Mouse (Mus musculus): ENCODE results near the gene Atf7.

Gene Atf7

DNA sequence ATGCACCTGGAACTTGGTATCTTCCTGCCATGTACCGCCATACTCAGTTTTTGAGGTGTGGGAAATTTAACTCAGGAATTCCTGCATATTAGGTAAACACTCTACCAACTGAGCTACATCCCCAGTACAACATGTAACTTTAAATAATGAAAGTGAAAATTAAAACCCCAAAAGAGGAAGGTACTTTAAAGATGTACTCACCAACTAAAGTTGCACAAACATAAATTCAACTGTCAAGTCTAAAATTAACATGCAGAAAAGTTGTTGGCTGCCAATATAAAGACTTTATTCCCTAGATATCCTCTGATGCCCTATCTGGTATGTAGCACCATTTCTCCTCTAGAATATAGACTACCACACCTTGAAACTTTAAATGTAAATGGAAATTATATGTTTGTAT, 7.6 kb downstream of the Atf7 start:
- DNase-seq, result no peak

DNA sequence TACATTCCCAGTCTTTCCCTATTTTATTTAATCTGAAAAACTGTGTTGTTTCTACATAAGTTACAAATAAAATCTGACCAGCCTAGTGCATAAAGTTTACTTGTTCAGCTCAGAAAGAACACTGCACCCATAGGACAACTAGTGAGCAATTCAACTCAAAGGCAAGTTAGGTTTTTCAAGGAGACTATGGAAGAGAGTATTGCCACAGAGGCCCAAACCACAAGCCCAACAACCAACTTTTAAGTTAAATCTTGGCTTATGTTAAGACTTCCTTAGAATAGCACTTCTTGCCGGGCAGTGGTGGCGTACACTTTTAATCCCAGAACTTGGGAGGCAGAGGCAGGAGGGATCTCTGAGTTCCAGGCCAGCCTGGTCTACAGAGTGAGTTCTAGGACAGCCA, 9.1 kb downstream of the Atf7 start:
- no peak for DNase-seq

DNA sequence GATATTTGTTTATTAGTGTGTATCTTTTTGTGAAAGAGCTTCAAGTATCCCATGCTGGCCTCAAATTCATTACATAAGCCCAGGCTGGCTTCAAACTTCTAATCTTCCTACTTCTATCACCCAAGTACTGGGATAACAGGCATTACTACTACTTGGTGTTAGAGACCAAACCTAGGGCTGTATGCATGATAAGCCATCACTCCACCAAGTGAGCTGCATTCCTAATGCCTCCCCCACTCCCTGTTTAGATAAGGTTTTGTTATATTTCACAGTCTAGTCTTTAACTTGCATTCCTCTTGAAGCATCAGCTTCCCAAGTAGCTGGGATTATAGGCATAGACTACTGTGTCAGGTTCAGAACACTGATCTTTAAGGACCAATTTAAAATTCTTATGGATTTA, 11.0 kb downstream of the Atf7 start:
- DNase-seq, result no peak

DNA sequence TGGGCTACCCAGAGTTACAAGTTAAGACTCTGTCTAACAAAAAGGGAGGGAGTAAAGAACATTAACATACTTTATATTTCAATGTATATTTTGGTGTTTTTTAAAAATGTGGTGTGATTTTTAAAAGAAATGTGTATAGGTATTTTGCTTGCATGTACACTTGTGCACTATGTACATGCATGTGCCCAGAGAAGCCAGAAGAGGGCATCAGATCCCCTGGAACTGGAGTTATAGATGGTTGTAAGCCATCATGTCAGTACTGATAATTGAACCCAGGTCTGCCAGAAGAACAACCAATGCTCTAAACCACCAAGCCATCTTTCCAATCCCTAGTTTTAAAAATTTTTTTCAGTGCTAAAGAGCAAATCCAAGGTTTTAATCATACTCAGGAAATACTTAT, 12.3 kb downstream of the Atf7 start:
- peak in 1 of 2 experiments; percentile 23 for DNase-seq

DNA sequence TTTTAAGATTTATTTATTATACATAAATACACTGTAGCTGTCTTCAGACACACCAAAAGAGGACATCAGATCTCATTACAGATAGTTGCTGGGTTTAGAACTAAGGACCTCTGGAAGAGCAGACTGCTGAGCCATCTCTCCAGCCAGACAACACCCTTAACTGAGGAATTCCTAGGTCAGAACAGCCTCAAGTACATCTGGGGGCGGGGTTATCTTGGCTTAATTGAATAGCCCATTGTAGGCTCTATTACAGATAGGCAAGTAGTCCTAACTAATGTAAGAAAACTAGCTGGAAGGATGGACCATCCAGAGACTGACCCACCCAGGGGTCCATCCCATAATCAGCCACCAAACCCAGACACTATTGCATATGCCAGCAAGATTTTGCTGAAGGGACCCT, 16.7 kb downstream of the Atf7 start:
- peak in 1 of 2 experiments; percentile 48 for DNase-seq

DNA sequence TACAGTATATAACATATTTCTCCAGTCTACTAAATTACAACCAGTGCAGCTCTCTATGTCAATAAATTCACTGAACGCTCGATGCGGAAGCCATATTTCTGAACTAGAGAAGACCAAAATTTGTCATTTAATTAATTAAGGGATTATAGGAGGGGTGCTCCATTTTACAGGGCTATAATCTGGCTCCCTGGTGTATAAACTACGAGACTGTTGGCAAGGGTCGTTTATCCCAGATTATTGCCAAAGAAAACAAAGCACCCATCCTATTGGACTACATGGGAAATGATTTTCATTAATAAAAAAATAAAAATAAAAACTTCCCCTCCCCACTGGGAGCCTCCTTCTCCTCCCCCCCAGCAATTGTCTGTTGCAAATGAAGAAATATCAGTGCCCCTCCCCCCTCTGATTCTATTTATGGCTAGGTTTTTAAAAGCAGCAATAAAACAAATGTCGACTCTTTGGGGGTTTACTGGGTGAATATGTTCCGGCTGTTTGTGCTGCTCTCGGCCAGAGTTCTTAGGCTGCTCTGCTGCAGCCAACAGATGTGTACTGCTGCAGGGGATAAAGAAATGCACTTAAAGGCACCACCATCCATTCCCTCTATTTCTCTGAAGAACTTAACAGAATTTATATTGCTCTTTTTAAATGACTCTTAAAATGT, 31.1 kb downstream of the Atf7 start:
- DNase-seq, result no peak

DNA sequence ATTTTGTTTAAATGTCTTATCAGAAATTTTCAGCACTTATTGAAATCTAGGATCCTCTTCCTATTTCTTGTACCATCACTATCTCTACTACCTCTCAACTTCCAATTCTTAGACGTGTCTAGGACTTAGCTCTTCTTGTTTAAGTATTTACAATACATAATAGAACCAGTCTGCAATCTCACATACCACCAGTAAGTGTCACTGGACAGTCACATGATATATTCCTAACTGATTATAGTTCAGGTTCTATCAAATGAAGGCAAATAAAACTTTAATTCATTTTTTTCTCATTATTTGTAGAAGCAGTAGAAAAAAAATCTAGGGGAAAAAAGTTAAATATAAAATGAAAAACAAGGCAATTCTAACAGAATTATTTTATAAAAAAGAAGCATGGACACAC, 32.6 kb downstream of the Atf7 start:
- no peak for DNase-seq

DNA sequence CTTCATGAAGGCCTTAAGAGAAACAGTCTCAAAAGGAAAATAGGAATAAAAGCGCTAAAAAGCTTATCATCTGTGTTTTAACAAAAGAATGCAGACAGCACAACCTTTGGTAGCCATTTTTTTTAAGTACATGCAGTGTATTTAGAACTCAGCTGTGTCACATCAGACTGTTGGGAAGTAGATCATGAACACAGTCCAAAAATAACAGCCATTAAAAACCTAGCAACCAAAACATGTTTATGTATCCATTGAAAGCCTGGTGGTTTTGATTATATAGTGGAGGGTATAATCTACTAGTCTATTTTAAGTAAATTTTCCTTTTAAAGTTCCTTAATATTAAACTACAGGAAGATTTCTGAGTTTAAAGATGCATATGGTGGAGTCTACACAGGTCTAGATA, 34.7 kb downstream of the Atf7 start:
- no peak for DNase-seq

DNA sequence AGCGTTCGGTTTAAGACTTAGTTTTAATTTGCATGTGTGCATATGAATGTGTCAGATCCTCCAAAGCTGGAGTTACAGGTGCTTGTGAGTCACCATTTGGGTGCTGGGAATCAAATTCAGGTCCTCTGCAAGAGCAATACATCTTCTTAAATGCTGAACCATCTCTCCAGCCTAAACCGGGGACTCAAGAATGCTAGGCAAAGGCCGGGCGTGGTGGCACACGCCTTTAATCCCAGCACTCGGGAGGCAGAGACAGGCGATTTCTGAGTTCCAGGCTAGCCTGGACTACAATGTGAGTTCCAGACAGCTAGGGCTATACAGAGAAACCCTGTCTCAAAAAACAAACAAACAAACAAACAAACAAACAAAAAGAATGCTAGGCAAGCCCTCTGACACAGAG, 35.4 kb downstream of the Atf7 start:
- no peak for DNase-seq

DNA sequence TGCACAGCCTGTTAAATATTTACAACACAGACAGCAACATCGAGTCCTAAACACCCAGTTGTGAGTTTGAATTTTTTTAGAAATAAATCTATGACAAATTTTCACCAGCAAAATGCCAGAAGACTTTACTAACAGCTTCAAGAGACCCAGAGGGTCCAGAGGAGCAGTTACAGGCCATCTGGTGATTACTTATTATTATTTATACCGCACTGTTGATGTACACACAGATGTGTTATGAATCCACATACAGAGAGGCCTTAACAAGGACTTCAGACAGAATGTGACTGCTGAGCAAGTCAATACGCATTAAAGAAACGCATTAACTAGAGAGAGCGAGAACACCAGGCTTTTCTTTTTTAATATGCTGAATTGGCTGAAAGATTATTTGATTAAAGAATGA, 39.8 kb downstream of the Atf7 start:
- DNase-seq, result no peak

DNA sequence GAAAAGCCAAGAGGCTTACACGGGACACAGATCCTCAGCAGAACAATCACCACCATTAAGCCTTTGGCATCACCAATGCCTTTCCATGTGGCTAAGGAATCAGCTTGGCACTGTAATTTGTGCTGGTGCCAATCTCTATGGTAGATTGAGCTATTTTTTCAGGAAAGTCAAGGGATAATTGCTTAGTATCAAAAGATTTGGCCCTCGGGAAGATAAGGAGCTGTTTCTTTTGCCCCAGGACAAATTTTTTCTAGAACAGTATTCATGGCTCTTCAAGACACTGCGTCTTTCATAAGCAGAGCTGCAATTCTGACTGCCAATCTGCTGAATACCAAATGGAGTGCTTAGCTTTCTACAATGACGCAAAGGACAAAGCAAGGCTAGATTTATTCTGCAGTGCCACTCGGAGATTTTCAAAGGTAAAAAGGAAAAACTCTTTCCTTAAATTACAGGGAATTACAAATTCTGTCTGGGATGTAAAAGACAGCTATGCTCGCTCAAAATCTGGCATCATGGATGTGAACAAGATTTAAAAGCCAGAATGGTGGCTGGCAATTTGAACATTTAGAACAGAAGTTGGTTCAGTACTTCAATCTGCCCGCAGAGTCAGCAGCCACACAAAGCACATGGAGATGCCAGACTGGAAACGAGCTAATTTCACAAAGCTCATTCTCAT, 41.4 kb downstream of the Atf7 start:
- no peak for DNase-seq

DNA sequence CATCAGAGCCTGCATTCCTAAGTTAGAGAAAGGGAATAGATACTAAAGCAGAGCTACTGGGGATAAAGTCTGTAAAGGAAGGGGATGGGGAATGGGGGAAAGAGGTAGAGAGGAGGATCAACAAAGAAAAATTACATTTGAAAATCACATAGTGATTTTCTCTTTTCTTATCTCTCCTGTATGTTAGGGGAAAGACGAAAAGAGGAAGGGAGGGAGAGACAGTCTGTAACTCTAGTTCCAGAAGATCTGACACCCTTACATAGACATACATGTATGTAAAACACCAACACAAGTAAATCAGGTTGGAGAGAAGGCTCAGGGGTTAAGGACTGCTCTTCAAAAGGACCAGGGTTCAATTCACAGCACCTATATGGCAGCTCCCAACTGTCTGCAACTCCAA, 44.1 kb downstream of the Atf7 start:
- no peak for DNase-seq

DNA sequence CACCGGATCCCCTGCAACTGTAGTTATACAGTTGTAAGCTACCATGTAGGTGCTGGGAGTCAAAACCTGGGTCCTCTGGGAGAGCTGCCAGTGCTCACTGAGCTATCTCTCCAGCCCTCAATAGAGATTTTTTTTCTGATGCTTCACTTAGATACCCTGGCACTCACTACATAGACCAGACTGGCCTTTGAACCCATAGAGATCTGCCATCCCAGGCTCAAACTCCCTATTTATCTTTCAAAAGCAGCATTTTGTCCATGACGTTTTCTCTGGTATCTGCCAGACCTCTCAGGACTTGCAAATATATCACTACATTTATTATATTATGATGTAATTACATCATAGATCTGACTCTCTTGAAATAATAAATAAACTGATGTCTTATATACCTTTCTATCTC, 46.9 kb downstream of the Atf7 start:
- DNase-seq, result no peak

DNA sequence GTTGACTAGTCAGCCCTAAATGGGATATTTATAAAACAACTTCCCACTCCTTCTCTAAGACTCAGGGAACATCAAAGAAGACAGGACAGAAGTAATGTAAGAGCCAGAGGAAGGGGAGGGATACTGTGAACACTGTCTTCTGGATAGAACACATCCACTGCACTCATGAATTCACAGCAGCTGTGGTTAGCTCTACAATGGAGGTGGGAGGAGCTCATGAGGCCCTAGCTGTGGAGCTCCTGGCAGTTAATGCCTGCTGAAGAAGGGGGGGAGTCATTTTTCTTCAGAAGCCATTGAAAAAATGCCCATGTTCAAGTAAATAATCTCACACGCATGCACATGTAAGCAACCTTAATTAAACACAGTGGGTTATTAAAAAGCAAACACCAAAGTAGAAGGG, 48.3 kb downstream of the Atf7 start:
- no peak for DNase-seq

DNA sequence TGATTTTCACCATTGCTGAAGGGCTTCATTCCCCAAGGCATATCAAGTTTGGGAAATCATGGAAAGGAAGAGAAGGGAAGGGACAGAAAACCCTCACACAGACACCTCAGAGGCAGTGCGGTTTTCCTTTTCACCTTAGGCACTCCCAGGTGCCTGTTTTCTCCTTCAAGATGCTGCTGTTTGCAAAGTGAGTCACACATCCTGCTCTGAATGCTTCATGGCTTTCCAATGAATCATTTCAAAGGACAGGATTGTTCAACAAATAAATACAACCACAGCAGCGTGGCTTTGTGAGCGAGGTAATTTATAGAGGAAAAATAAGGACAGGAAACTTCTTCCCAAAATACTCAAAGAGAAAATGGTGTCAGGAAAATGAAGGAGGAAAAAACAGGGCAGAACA, 53.2 kb downstream of the Atf7 start:
- DNase-seq, result peak; percentile 17 to 49

DNA sequence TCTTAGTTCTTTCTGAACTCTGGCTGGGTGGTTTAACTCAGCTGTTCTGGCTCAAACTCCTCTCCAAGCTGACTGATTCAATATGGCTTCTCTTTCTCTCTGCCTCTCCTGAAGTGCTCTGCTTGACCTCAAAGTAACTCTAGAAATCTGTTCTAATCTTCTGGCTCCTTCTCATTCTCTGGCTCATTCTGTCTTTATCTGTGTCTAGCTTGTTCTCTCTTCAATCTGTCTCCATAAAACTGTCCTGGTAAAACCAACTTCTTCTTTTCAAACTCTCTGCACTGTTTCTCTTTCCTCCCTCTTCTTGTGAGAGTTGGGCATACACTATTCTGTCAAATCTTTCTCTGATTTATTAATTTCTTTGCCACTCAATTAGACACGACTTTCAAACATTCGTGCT, 57.4 kb downstream of the Atf7 start:
- no peak for DNase-seq

DNA sequence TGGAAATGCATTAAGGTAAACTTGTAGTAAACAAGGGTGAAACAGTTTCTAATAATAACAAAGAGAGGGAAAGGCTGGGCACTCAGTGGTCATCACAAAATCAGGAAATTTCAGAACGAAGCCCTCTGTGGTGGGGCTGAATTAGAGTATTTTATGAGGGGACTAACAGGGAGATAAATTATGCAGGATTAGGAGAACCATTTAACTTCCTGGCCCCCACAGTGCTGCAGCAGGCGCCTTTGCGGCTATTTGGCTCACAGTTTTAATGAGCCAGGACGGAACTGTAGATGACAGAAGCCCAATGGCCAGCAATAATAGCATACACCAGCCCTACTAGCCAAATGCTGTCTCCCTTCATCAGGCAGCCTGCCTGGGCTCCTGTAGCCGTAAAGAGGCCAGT, 61.6 kb downstream of the Atf7 start:
- no peak for DNase-seq

DNA sequence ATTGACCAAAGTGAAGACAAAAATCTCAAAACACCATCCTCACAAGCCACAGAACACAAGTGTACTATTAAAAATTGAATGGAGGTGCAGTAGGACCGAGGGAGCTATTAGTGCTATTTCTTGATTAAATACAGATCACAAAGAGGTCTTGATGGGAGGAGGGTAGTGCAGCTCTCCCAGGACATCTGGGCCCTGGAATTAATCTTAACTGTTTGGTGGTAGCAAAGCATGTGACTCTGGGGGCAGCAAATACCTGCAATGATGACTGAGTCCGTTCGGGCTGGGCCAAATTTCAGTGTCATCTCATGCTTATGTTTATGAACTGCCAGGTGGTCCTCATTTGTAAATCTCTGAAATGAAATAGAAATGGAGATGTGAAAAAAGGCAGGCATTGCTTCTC, 62.2 kb downstream of the Atf7 start:
- no peak for DNase-seq

DNA sequence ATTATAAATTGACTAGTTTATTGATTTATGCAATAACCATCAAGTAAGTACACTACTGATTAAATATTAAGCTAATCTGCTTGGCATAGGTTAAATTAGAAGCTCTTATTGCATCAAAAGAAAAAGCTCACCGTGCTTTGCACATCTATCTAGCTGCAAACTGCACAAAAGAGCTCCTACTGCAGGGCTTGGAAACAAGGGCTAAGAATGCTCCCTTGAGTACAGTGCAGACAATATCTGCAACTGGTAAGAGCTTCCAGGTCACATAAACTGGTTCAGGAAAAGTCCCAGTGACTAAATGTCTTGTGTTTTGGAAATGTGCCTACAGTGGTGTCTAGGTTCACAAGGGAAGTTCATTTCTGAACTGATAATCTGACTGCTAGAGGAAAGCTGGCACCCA, 62.8 kb downstream of the Atf7 start:
- DNase-seq, result no peak

DNA sequence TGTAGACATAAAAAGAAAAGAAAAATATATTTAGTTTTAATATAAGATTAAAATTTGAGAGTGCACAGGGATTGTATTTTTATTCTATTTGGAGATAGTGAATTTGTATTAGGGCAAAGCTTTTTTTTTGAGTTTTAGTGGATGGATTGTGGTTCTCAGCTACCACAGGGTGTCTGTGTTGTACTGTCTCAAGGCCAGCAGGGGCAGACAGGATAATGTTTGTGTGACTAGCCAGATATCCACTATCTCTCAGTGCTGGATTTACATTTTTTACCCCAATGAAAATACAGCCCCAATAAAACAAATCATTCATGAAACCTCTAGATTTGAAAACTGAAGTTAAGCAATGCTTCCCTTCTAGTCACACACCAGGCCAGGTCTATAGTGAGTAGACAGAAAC, 67.7 kb downstream of the Atf7 start:
- no peak for DNase-seq

DNA sequence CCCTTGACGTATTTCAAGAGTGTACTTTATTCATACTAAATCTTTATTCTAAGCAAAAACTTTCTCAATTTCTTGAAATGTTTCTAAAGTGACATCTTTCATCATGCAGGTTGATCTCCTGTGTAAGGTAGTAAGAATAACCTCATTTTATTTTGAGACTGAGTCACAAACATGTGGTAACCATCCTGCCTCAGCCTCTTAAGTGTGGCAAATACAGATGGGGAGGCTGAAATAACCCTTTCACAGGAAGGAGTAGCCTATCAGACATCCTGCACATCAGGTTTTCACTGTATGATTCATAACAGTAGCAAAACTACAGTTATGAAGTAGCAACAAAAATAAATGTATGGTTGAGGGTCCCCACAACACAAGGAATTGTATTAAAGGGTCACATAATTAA, 69.7 kb downstream of the Atf7 start:
- no peak for DNase-seq

DNA sequence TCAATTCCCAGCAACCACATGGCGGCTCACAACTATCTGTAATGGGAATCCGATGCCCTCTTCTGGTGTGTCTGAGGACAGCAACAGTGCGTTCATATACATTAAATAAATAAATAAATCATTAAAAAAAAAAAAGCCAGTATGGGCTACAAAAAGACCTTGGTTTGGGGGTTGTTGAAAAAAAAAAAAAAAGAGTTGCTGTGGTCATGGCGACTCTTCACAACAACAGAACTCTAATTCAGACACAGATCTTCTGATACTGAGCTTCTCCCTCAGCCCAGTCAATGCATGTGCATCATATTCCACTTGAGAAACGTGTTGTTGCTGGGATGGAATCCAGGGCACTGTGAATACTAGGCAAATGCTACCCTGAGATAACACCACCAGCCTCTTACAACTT, 72.7 kb downstream of the Atf7 start:
- no peak for DNase-seq

DNA sequence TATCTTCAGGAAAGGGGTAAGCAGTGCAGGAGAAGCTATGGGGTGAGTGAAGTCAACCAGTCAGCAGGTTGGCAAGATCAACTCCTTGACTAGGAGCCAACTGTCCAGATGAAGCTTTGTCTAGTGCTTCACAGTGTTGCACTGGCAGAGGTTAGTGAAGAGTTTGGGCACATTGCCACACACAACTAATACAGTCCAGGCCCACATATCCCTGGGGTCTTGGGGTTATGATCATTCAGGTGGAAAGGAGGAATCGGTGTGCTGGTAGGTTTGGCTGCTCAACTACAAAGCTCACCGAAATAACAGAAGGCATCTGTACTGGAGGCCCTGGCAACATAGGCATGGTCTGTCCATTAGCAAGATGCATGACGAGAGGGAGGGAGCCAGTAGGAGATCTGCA, 77.8 kb downstream of the Atf7 start:
- DNase-seq, result no peak

DNA sequence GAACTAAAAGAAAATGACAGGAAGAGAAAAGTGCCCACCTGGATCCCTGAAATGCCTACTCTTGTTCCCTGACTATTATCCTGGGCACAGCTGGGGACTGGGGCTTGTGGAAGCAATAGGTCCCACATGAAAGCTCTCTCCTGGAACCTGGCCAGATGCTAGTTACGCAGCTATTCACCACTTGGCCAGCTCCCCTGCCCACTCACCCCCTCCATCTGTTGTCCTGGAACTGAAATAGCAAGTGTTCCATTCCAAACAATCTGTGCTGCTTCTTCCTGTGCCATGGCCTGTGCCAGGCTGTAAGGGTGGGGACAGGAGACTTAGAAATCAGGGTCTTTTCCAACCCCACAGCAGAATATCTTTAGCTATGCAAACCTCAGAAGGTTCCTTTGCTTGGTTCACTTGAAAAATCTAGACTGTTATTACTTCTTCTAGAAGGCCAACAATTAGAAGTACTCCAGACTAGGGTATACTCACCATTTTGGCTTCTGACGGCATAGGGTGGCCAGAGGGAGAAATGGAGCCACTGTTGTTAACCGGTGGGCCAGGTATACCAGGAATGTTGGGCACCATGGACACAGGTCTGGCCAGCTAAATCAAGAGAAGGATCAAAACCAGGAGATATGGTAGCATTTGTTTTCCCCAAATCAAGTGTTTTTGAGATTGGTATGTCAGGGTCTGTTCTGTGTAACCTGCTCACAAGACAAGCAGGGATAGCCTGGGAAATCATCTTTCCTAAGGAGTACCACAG, 78.4 kb downstream of the Atf7 start:
- DNase-seq, result peak; percentile 44 to 66
